Mouse (Mus musculus): ENCODE measurements at regions not wholly inside any gene's neighbourhood (a gene's known extent, or its start where the extent isn't known, plus 50 kb on each side); places are given as distances from the start of the nearest gene placed in this dataset.
A peak's percentile ranks its signal among the peaks of the same experiment; 100 is the strongest.

- no peak overlapping the region for H3K4me3 ChIP-seq (replicated peaks; ENCODE audit: low read length)
- no peak overlapping the region for H3K4me2 ChIP-seq (replicated peaks)
- H3K27me3 ChIP-seq (ENCODE audit: control insufficient read depth, insufficient read depth, low read length), result no peaks in the 10 kb centered on the region
- H3K27ac ChIP-seq, result no peak overlapping the region
- H3K9me3 ChIP-seq (ENCODE audit: control insufficient read depth, low read length), result no peaks in the 10 kb centered on the region
- DNase-seq (ENCODE audit: low spot score) (peak; percentile 81), ATAC-seq (ENCODE audit: low FRiP score) (peak; percentile 78)
- no peaks in the 10 kb centered on the region for H3K36me3 ChIP-seq (replicated peaks; ENCODE audit: control insufficient read depth, insufficient read depth)
- 49% methylated on average over 6 of the region's 6 CpGs for WGBS
- H3K4me1 ChIP-seq (replicated peaks; ENCODE audit: control insufficient read depth, insufficient read depth, low read length), result peaks cover 7% of the 10 kb centered on the region
- H3K9ac ChIP-seq, result no peak overlapping the region
Measured at GRCm38 (mm10) chr8:100942680-100943427, 1526.6 kb upstream of the Cdh8 start.

- Histone ChIP-seq H3K27me3 (ENCODE audit: control insufficient read depth, insufficient read depth, low read length) (no peaks in the 10 kb centered on the region), H3K4me3 (replicated peaks; ENCODE audit: low read length) (no peak overlapping the region), H3K4me2 (replicated peaks) (peak overlapping the region; percentile 5; the same call in 1 of the 2 replicates), H3K9me3 (ENCODE audit: control insufficient read depth, low read length) (no peaks in the 10 kb centered on the region), H3K4me1 (replicated peaks; ENCODE audit: control insufficient read depth, insufficient read depth, low read length) (peaks cover 7% of the 10 kb centered on the region), H3K9ac (no peak overlapping the region), H3K27ac (no peak overlapping the region), H3K36me3 (replicated peaks; ENCODE audit: control insufficient read depth, insufficient read depth) (no peaks in the 10 kb centered on the region)
- DNase-seq (ENCODE audit: low spot score) (no peak), ATAC-seq (ENCODE audit: low FRiP score) (peak; percentile 77; the same call in 1 of the 2 replicates)
- WGBS, result 14% methylated on average over 4 of the region's 4 CpGs
Measured at GRCm38 (mm10) chr8:100939533-100939932, 1523.3 kb upstream of the Cdh8 start.

- H3K4me3 ChIP-seq (replicated peaks; ENCODE audit: low read length), result no peak overlapping the region
- WGBS, result 75% methylated on average over 3 of the region's 3 CpGs
- ATAC-seq (ENCODE audit: low FRiP score), result no peak
Measured at GRCm38 (mm10) chr8:100890307-100890706, 1474.0 kb upstream of the Cdh8 start.

GRCm38 (mm10) chr8:100865624-100866023 lies 1449.4 kb upstream of the Cdh8 start:
- no peaks in the 10 kb centered on the region for H3K4me1 ChIP-seq (replicated peaks; ENCODE audit: control insufficient read depth, insufficient read depth, low read length)
- no peak overlapping the region for H3K27ac ChIP-seq
- DNase-seq (ENCODE audit: low spot score), result peak; percentile 54
- H3K36me3 ChIP-seq (replicated peaks; ENCODE audit: control insufficient read depth, insufficient read depth), result no peaks in the 10 kb centered on the region
- no peak overlapping the region for H3K9ac ChIP-seq
- no peak overlapping the region for H3K4me2 ChIP-seq (replicated peaks)
- WGBS, result 67% methylated on average over 6 of the region's 6 CpGs
- H3K4me3 ChIP-seq (replicated peaks; ENCODE audit: low read length), result no peak overlapping the region
- ATAC-seq (ENCODE audit: low FRiP score), result peak; percentile 87
- H3K27me3 ChIP-seq (ENCODE audit: control insufficient read depth, insufficient read depth, low read length), result no peaks in the 10 kb centered on the region
- H3K9me3 ChIP-seq (ENCODE audit: control insufficient read depth, low read length), result no peaks in the 10 kb centered on the region

More at GRCm38 (mm10) chr8:100890307-100890706, 1474.0 kb upstream of the Cdh8 start:
- H3K4me1 ChIP-seq (replicated peaks; ENCODE audit: control insufficient read depth, insufficient read depth, low read length), result no peaks in the 10 kb centered on the region
- H3K27me3 ChIP-seq (ENCODE audit: control insufficient read depth, insufficient read depth, low read length), result no peaks in the 10 kb centered on the region
- DNase-seq (ENCODE audit: low spot score), result no peak
- no peak overlapping the region for H3K9ac ChIP-seq
- no peaks in the 10 kb centered on the region for H3K36me3 ChIP-seq (replicated peaks; ENCODE audit: control insufficient read depth, insufficient read depth)
- no peak overlapping the region for H3K4me2 ChIP-seq (replicated peaks)
- H3K27ac ChIP-seq, result no peak overlapping the region
- H3K9me3 ChIP-seq (ENCODE audit: control insufficient read depth, low read length), result no peaks in the 10 kb centered on the region

GRCm38 (mm10) chr8:100850822-100851437 lies 1434.7 kb upstream of the Cdh8 start:
- no peaks in the 10 kb centered on the region for H3K4me1 ChIP-seq (replicated peaks; ENCODE audit: control insufficient read depth, insufficient read depth, low read length)
- 43% methylated on average over 2 of the region's 2 CpGs for WGBS
- H3K27me3 ChIP-seq (ENCODE audit: control insufficient read depth, insufficient read depth, low read length), result no peaks in the 10 kb centered on the region
- H3K4me3 ChIP-seq (replicated peaks; ENCODE audit: low read length), result no peak overlapping the region
- no peak overlapping the region for H3K9ac ChIP-seq
- H3K36me3 ChIP-seq (replicated peaks; ENCODE audit: control insufficient read depth, insufficient read depth), result no peaks in the 10 kb centered on the region
- H3K4me2 ChIP-seq (replicated peaks), result no peak overlapping the region
- no peak overlapping the region for H3K27ac ChIP-seq
- H3K9me3 ChIP-seq (ENCODE audit: control insufficient read depth, low read length), result no peaks in the 10 kb centered on the region
- peak; percentile 48; the same call in 1 of the 2 replicates for ATAC-seq (ENCODE audit: low FRiP score)
- DNase-seq (ENCODE audit: low spot score), result peak; percentile 82

Data from hindbrain, embryonic 14.5 days (tissue).